Mouse (Mus musculus): ENCODE data around the gene Ets1. TPM values are rescaled to one million over a fixed set of nuclear protein-coding genes. Genes with fewer than 3 reads are reported as not detected.

The Ets1 gene
- polyA plus RNA-seq, 1 experiment from 2014 or later, result 9.9 TPM

DNA sequence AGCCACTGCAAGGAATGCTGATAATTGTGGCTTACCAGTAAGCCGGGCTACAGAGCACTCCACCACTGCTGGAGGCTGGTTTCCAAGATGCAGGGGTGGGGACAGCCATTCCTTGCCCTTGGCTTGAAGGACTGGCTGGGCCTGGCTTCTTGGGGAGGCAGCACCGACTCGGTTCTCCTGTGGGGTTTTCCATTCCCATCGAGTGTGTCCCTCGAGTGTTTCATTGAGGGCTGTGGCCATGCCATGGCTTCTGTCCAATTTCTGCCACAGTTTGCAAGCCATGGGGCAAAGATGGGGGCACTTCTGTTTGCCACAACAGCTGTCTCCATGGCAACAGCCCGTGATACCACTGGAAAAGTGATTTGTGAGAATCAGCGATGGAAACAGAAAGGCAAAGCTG, 151.1 kb downstream of the Ets1 start:
- Histone ChIP-seq H3K36me3 (ENCODE audit: control insufficient read depth, insufficient read depth, low read length) (no peaks in the 10 kb centered on the region), H3K4me3 (ENCODE audit: low read depth, low read length) (no peak overlapping the region), H3K27me3 (ENCODE audit: control insufficient read depth, insufficient read depth, low read length) (no peaks in the 10 kb centered on the region), H3K9me3 (ENCODE audit: control insufficient read depth, low read length) (no peaks in the 10 kb centered on the region), H3K4me2 (replicated peaks; ENCODE audit: low read depth) (no peak overlapping the region), H3K27ac (replicated peaks) (no peak overlapping the region), H3K4me1 (replicated peaks; ENCODE audit: control insufficient read depth, insufficient read depth) (no peaks in the 10 kb centered on the region), H3K9ac (ENCODE audit: low read length) (no peak overlapping the region)
- WGBS, result 56% methylated on average over 7 of the region's 7 CpGs
- DNase-seq (ENCODE audit: low spot score) (no peak), ATAC-seq (ENCODE audit: low FRiP score, low TSS enrichment) (no peak)
- TF ChIP-seq CTCF (IDR thresholded peaks at IDR 0.05; ENCODE audit: low read depth) (no peak), EP300 (optimal IDR thresholded peaks at IDR 0.05) (no peak)

DNA sequence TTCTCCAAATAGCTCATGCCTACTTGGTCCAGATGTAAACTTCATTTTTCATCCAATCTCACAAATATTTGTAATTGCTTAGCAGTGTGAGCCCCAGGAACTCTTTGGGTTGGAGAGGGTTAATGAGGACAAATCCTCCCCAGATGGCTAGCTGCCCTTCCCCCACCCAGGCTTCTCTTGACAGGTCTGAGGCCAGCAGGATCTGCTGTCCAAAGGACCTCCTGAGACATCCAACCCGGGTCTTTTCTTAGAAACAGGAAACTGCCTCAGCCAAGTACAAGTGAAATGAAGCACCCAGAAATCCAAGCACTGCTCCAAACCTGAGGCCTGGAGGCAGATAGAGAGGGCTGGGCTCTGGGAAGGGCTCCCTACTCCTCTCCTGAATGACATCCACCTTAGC, 151.6 kb downstream of the Ets1 start:
- Histone ChIP-seq H3K36me3 (ENCODE audit: control insufficient read depth, insufficient read depth, low read length) (no peaks in the 10 kb centered on the region), H3K9ac (ENCODE audit: low read length) (no peak overlapping the region), H3K27ac (replicated peaks) (no peak overlapping the region), H3K27me3 (ENCODE audit: control insufficient read depth, insufficient read depth, low read length) (no peaks in the 10 kb centered on the region), H3K4me3 (ENCODE audit: low read depth, low read length) (no peak overlapping the region), H3K4me1 (replicated peaks; ENCODE audit: control insufficient read depth, insufficient read depth) (no peaks in the 10 kb centered on the region), H3K4me2 (replicated peaks; ENCODE audit: low read depth) (no peak overlapping the region), H3K9me3 (ENCODE audit: control insufficient read depth, low read length) (no peaks in the 10 kb centered on the region)
- TF ChIP-seq EP300 (optimal IDR thresholded peaks at IDR 0.05) (no peak), CTCF (IDR thresholded peaks at IDR 0.05; ENCODE audit: low read depth) (no peak)
- 0% methylated on average over 1 of the region's 1 CpGs for WGBS
- no peak for DNase-seq (ENCODE audit: low spot score)
- ATAC-seq (ENCODE audit: low FRiP score, low TSS enrichment), result 0 out of 2 replicates have a peak, but pooled peaks have one; percentile 32

DNA sequence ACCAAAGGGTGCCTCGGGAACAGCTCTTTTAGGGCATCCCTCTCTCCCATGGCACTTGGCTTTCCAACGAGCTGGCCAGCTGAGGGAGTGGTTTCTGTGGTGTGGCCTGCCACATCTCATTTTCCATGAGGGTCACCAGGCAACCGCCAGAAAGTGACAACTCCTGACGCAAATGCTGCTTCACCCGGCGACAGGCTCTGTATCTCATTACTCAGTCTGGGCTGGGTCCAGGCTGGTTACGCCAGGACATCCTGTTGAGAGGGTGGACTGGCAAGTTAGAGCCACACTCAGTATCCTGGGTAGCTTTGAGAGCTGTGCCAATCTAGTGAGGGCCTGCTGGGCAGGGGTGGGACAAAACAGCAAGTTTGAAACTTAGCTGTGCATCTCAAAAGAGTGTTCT, 153.3 kb downstream of the Ets1 start:
- Histone ChIP-seq H3K4me3 (ENCODE audit: low read depth, low read length) (no peak overlapping the region), H3K27me3 (ENCODE audit: control insufficient read depth, insufficient read depth, low read length) (no peaks in the 10 kb centered on the region), H3K9ac (ENCODE audit: low read length) (no peak overlapping the region), H3K27ac (replicated peaks) (no peak overlapping the region), H3K4me1 (replicated peaks; ENCODE audit: control insufficient read depth, insufficient read depth) (no peaks in the 10 kb centered on the region), H3K36me3 (ENCODE audit: control insufficient read depth, insufficient read depth, low read length) (no peaks in the 10 kb centered on the region), H3K9me3 (ENCODE audit: control insufficient read depth, low read length) (no peaks in the 10 kb centered on the region), H3K4me2 (replicated peaks; ENCODE audit: low read depth) (no peak overlapping the region)
- 63% methylated on average over 7 of the region's 7 CpGs for whole genome bisulfite sequencing
- no peak for DNase-seq (ENCODE audit: low spot score)
- no peak for TF ChIP-seq CTCF (IDR thresholded peaks at IDR 0.05; ENCODE audit: low read depth)
- no peak for TF ChIP-seq EP300 (optimal IDR thresholded peaks at IDR 0.05)
- ATAC-seq (ENCODE audit: low FRiP score, low TSS enrichment), result no peak

DNA sequence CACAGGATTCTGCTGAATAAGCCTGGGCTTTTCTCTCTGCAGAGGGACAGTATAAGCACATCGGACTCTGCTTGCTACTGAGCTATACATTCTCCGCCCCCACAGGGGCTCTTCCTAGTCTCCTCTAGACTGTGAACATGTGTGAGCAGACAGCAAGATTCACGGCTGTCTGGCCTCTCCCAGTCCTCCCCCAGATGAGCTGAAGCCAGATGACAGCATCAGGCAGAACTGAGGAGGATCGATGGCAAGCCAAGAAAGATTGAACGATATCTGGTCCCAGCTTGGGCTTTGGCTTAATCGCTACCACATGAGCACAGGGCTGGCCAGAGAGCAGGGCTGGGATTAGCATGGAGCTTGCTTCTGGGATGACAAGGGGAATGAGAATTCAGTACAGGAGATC, 155.7 kb downstream of the Ets1 start:
- Histone ChIP-seq H3K27me3 (ENCODE audit: control insufficient read depth, insufficient read depth, low read length) (no peaks in the 10 kb centered on the region), H3K4me3 (ENCODE audit: low read depth, low read length) (no peak overlapping the region), H3K4me2 (replicated peaks; ENCODE audit: low read depth) (no peak overlapping the region), H3K4me1 (replicated peaks; ENCODE audit: control insufficient read depth, insufficient read depth) (no peaks in the 10 kb centered on the region), H3K27ac (replicated peaks) (no peak overlapping the region), H3K9ac (ENCODE audit: low read length) (no peak overlapping the region), H3K9me3 (ENCODE audit: control insufficient read depth, low read length) (no peaks in the 10 kb centered on the region), H3K36me3 (ENCODE audit: control insufficient read depth, insufficient read depth, low read length) (no peaks in the 10 kb centered on the region)
- DNase-seq (ENCODE audit: low spot score) (no peak), ATAC-seq (ENCODE audit: low FRiP score, low TSS enrichment) (no peak)
- TF ChIP-seq CTCF (IDR thresholded peaks at IDR 0.05; ENCODE audit: low read depth) (no peak), EP300 (optimal IDR thresholded peaks at IDR 0.05) (no peak)
- 63% methylated on average over 6 of the region's 6 CpGs for WGBS

DNA sequence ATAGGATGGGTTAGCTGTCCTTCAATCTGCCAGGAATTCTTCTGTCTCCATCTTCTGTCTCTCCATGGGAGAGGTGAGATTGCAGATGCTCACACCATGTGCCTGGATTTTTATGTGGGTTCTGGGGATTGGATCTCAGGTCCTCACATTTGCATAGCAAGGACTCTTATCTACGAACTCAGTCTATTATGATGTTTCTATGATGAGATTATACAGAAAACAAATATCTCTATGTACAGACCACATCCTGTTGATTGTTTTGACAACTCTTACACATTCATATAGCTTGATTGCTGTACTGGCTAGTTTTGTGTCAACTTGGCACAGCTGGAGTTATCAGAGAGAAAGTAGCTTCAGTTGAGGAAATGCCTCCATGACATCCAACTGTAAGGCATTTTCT, 162.2 kb downstream of the Ets1 start:
- DNase-seq (ENCODE audit: low spot score), result no peak
- Histone ChIP-seq H3K4me3 (ENCODE audit: low read depth, low read length) (no peak overlapping the region), H3K4me2 (replicated peaks; ENCODE audit: low read depth) (no peak overlapping the region), H3K27ac (replicated peaks) (no peak overlapping the region), H3K4me1 (replicated peaks; ENCODE audit: control insufficient read depth, insufficient read depth) (no peaks in the 10 kb centered on the region), H3K9ac (ENCODE audit: low read length) (no peak overlapping the region), H3K27me3 (ENCODE audit: control insufficient read depth, insufficient read depth, low read length) (no peaks in the 10 kb centered on the region), H3K9me3 (ENCODE audit: control insufficient read depth, low read length) (no peaks in the 10 kb centered on the region), H3K36me3 (ENCODE audit: control insufficient read depth, insufficient read depth, low read length) (no peaks in the 10 kb centered on the region)
- no peak for TF ChIP-seq EP300 (optimal IDR thresholded peaks at IDR 0.05)
- no peak for TF ChIP-seq CTCF (IDR thresholded peaks at IDR 0.05; ENCODE audit: low read depth)
- WGBS, result 82% methylated on average over 1 of the region's 1 CpGs
- ATAC-seq (ENCODE audit: low FRiP score, low TSS enrichment), result no peak

DNA sequence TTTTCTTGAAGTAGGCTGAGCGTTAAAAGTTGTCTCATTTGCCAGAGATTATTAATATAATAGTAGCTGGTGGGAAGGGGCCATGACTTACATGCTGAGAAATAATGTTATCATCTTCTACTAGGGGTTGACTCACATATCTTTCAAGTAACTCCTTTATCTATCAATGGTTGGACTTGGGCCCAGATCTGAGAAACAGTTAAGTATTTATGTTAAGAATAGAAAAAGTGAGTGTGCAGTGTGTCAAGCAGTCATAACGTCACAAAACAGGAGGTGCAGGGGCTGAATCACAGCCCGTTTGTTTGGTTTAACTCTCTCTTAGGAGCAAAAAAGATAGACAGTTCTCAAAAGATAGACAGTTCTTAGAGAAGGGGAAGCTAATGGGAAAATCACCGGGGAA, 170.1 kb downstream of the Ets1 start:
- 38% methylated on average over 4 of the region's 4 CpGs for WGBS
- no peak for TF ChIP-seq CTCF (IDR thresholded peaks at IDR 0.05; ENCODE audit: low read depth)
- TF ChIP-seq EP300 (optimal IDR thresholded peaks at IDR 0.05), result no peak
- H3K36me3 ChIP-seq (ENCODE audit: control insufficient read depth, insufficient read depth, low read length), result no peaks in the 10 kb centered on the region
- no peak overlapping the region for H3K4me2 ChIP-seq (replicated peaks; ENCODE audit: low read depth)
- H3K27me3 ChIP-seq (ENCODE audit: control insufficient read depth, insufficient read depth, low read length), result no peaks in the 10 kb centered on the region
- DNase-seq (ENCODE audit: low spot score), result no peak
- no peaks in the 10 kb centered on the region for H3K9me3 ChIP-seq (ENCODE audit: control insufficient read depth, low read length)
- H3K4me3 ChIP-seq (ENCODE audit: low read depth, low read length), result no peak overlapping the region
- no peaks in the 10 kb centered on the region for H3K4me1 ChIP-seq (replicated peaks; ENCODE audit: control insufficient read depth, insufficient read depth)
- no peak overlapping the region for H3K9ac ChIP-seq (ENCODE audit: low read length)
- no peak for ATAC-seq (ENCODE audit: low FRiP score, low TSS enrichment)
- H3K27ac ChIP-seq (replicated peaks), result no peak overlapping the region

Other genes starting within 250 kb of the Ets1 start
- 4.6 and 4.9 TPM in 2 replicates for gene Fli1, start 93.4 kb upstream of the Ets1 start, polyA plus RNA-seq (2015; fragmentation: Nextera tagmentation; extraction: Ambion mirVana)

Measured in stomach, postnatal 0 days (tissue).